Mouse (Mus musculus): Measurements from ENCODE around the gene Fryl. TPM values are rescaled to one million over a fixed set of nuclear protein-coding genes. Genes with fewer than 3 reads are reported as not detected.

Gene Fryl
- polyA plus RNA-seq, 1 experiment: 72.3 TPM

GRCm38 (mm10) chr5:73152206-73152605 is 104.2 kb downstream of the Fryl start:
- H3K27ac ChIP-seq (ENCODE audit: insufficient read depth, low read length): 0 out of 2 replicates have a peak overlapping the region, but pooled peaks have one; percentile 1
- no peaks in the 10 kb centered on the region for H3K27me3 ChIP-seq (ENCODE audit: control insufficient read depth, insufficient read depth, low read length)
- peaks cover 14% of the 10 kb centered on the region; the same call in 1 of the 2 replicates for H3K4me1 ChIP-seq (ENCODE audit: control insufficient read depth, insufficient read depth, insufficient read length)
- TF ChIP-seq CTCF (IDR thresholded peaks at IDR 0.05; ENCODE audit: extremely low read depth, insufficient read depth, insufficient read length, insufficient replicate concordance) (no peak), POLR2A (IDR thresholded peaks at IDR 0.05; ENCODE audit: low read depth, low read length) (no peak)
- DNase-seq (ENCODE audit: low read depth in 1 of 2, low spot score in 2 of 2): no peak
- H3K36me3 ChIP-seq (ENCODE audit: control insufficient read depth, insufficient read depth, low read length): 0 out of 2 replicates have a peak, but pooled peaks cover 2% of the 10 kb centered on the region
- no peak overlapping the region for H3K4me3 ChIP-seq (ENCODE audit: extremely low read depth, insufficient read depth, insufficient read length)

DNA sequence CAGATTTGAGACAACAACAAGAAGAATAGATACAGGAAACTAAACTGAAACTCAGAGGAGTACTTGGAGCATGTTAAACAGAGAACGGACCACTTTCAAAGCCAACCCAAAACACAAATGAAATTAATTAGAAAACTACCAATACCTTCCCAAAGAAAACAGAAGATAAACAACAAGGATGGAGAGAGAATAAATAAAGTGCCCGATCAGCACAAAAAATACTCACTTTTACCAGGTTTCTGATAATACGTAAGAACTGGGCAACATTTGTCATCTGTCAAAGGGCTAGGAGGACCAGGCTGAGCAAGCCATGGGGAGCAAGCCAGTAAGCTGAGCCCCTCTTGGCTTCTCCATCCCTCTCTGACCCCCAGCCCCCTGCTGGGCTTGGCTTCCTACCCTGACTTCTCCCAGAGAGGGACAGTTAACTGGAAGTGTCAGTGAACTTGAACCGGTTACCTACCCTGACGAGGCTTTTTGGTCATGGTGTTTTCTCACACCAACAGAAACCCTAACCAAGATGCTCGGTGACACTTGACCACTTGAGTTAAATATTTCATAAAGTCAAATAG is 105.5 kb downstream of the Fryl start:
- Histone ChIP-seq H3K4me3 (ENCODE audit: extremely low read depth, insufficient read depth, insufficient read length) (no peak overlapping the region), H3K27me3 (ENCODE audit: control insufficient read depth, insufficient read depth, low read length) (no peaks in the 10 kb centered on the region), H3K36me3 (ENCODE audit: control insufficient read depth, insufficient read depth, low read length) (peaks cover 10% of the 10 kb centered on the region), H3K27ac (ENCODE audit: insufficient read depth, low read length) (no peak overlapping the region; the same call in 1 of the 2 replicates), H3K4me1 (ENCODE audit: control insufficient read depth, insufficient read depth, insufficient read length) (peaks cover 8% of the 10 kb centered on the region; the same call in 1 of the 2 replicates)
- no peak for DNase-seq (ENCODE audit: low read depth in 1 of 2, low spot score in 2 of 2)
- TF ChIP-seq POLR2A (IDR thresholded peaks at IDR 0.05; ENCODE audit: low read depth, low read length) (no peak), CTCF (IDR thresholded peaks at IDR 0.05; ENCODE audit: extremely low read depth, insufficient read depth, insufficient read length, insufficient replicate concordance) (no peak)
- 70% methylated on average over 6 of the region's 6 CpGs for WGBS

- peaks cover 14% of the 10 kb centered on the region for H3K36me3 ChIP-seq (ENCODE audit: control insufficient read depth, insufficient read depth, low read length)
- 26% methylated on average over 11 of the region's 11 CpGs for whole genome bisulfite sequencing
- H3K27me3 ChIP-seq (ENCODE audit: control insufficient read depth, insufficient read depth, low read length): no peaks in the 10 kb centered on the region
- H3K4me1 ChIP-seq (ENCODE audit: control insufficient read depth, insufficient read depth, insufficient read length): no peaks in the 10 kb centered on the region; the same call in 1 of the 2 replicates
- no peak overlapping the region for H3K27ac ChIP-seq (ENCODE audit: insufficient read depth, low read length)
- H3K4me3 ChIP-seq (ENCODE audit: extremely low read depth, insufficient read depth, insufficient read length): no peak overlapping the region
- DNase-seq (ENCODE audit: low read depth in 1 of 2, low spot score in 2 of 2): no peak
- TF ChIP-seq POLR2A (IDR thresholded peaks at IDR 0.05; ENCODE audit: low read depth, low read length): no peak
- no peak for TF ChIP-seq CTCF (IDR thresholded peaks at IDR 0.05; ENCODE audit: extremely low read depth, insufficient read depth, insufficient read length, insufficient replicate concordance)
These were observed 111.4 kb downstream of the Fryl start for GRCm38 (mm10) chr5:73144987-73145386.

DNA sequence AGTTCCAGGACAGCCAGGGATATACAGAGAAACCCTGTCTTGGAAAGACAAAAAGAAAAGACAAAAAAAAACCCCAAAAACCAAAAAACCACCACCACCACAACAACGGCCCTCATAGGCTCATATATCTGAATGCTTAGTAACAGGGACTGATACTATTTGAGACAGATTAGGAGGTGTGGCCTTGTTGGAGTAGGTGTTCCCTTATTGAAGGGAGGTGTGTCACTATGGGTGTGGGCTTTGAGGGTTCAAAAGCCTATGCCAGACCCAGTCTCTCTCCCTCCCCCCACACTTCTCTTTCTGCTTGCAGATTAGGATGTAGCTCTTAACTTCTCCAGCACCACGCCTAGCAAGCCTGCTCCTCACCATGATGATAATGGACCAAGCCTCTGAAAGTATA is 114.7 kb downstream of the Fryl start:
- DNase-seq (ENCODE audit: low read depth in 1 of 2, low spot score in 2 of 2): no peak
- TF ChIP-seq CTCF (IDR thresholded peaks at IDR 0.05; ENCODE audit: extremely low read depth, insufficient read depth, insufficient read length, insufficient replicate concordance): no peak
- no peak for TF ChIP-seq POLR2A (IDR thresholded peaks at IDR 0.05; ENCODE audit: low read depth, low read length)
- no peak overlapping the region for H3K4me3 ChIP-seq (ENCODE audit: extremely low read depth, insufficient read depth, insufficient read length)
- WGBS: 78% methylated on average over 2 of the region's 2 CpGs
- peaks cover 10% of the 10 kb centered on the region; the same call in 1 of the 2 replicates for H3K36me3 ChIP-seq (ENCODE audit: control insufficient read depth, insufficient read depth, low read length)
- no peaks in the 10 kb centered on the region; the same call in 1 of the 2 replicates for H3K4me1 ChIP-seq (ENCODE audit: control insufficient read depth, insufficient read depth, insufficient read length)
- no peak overlapping the region for H3K27ac ChIP-seq (ENCODE audit: insufficient read depth, low read length)
- no peaks in the 10 kb centered on the region for H3K27me3 ChIP-seq (ENCODE audit: control insufficient read depth, insufficient read depth, low read length)

DNA sequence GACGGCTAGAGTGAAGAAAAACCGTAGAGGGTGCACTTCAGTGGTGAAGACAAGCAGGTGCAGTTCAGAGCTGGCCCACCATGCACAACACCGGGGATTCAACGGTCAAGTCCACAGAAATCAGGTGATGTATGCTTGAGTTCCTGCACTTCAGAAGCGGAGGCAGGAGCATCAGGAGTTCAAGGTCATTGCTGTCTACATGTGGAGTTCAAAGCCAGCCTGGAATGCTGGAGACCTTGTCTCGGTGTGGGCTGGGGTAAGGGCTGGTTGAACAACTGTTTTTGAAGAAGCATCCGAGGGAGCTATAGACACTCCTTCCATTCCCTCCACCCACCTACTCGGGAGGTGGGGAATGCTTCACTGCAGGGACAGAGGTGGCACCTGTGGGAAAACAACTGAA is 115.3 kb downstream of the Fryl start:
- DNase-seq (ENCODE audit: low read depth in 1 of 2, low spot score in 2 of 2): no peak
- Histone ChIP-seq H3K36me3 (ENCODE audit: control insufficient read depth, insufficient read depth, low read length) (peaks cover 5% of the 10 kb centered on the region; the same call in 1 of the 2 replicates), H3K4me1 (ENCODE audit: control insufficient read depth, insufficient read depth, insufficient read length) (no peaks in the 10 kb centered on the region; the same call in 1 of the 2 replicates), H3K27ac (ENCODE audit: insufficient read depth, low read length) (no peak overlapping the region), H3K27me3 (ENCODE audit: control insufficient read depth, insufficient read depth, low read length) (no peaks in the 10 kb centered on the region), H3K4me3 (ENCODE audit: extremely low read depth, insufficient read depth, insufficient read length) (no peak overlapping the region)
- TF ChIP-seq POLR2A (IDR thresholded peaks at IDR 0.05; ENCODE audit: low read depth, low read length) (no peak), CTCF (IDR thresholded peaks at IDR 0.05; ENCODE audit: extremely low read depth, insufficient read depth, insufficient read length, insufficient replicate concordance) (no peak)
- 96% methylated on average over 8 of the region's 8 CpGs for WGBS

DNA sequence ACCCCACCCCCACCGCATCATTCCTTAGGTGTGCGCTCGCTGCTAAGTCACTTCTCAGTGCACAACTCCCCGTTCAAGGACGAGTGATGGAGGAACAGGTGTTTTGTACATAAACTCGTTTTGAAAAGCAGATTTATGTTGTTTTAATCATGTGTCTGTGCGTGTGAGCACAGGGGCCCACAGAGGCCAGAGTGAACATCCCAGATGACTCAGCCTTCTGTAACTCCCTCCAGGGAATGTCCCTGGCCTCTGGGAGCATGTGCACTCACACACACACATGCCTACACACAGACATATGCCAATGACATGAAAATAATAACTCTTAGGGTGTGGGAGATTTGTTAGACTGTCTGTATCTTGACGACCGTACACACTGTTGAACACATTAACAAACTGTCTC is 118.9 kb downstream of the Fryl start:
- TF ChIP-seq POLR2A (IDR thresholded peaks at IDR 0.05; ENCODE audit: low read depth, low read length) (no peak), CTCF (IDR thresholded peaks at IDR 0.05; ENCODE audit: extremely low read depth, insufficient read depth, insufficient read length, insufficient replicate concordance) (no peak)
- Histone ChIP-seq H3K27me3 (ENCODE audit: control insufficient read depth, insufficient read depth, low read length) (no peaks in the 10 kb centered on the region), H3K36me3 (ENCODE audit: control insufficient read depth, insufficient read depth, low read length) (peaks cover 5% of the 10 kb centered on the region; the same call in 1 of the 2 replicates), H3K4me1 (ENCODE audit: control insufficient read depth, insufficient read depth, insufficient read length) (no peaks in the 10 kb centered on the region), H3K4me3 (ENCODE audit: extremely low read depth, insufficient read depth, insufficient read length) (no peak overlapping the region), H3K27ac (ENCODE audit: insufficient read depth, low read length) (no peak overlapping the region)
- 93% methylated on average over 9 of the region's 9 CpGs for WGBS
- DNase-seq (ENCODE audit: low read depth in 1 of 2, low spot score in 2 of 2): no peak

DNA sequence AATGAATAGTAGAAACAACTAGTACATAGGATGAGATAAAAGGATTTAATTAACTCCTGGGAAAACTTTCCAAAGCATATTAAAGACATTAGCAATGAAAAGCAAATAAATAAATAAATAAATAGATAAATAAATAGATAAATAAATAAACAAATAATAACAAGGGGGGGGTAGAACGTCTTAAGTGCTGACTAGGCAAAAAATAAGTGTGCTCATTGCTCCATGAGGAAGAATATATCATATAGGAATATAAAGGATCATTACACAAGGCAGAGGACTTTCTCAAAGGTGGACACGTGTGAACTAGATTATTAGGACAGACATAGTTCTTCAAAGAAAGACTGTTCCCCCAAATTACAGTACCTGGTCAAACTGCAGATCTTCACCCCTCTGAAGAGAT is 120.5 kb downstream of the Fryl start:
- TF ChIP-seq CTCF (IDR thresholded peaks at IDR 0.05; ENCODE audit: extremely low read depth, insufficient read depth, insufficient read length, insufficient replicate concordance) (no peak), POLR2A (IDR thresholded peaks at IDR 0.05; ENCODE audit: low read depth, low read length) (no peak)
- H3K27me3 ChIP-seq (ENCODE audit: control insufficient read depth, insufficient read depth, low read length): no peaks in the 10 kb centered on the region
- peaks cover 7% of the 10 kb centered on the region for H3K36me3 ChIP-seq (ENCODE audit: control insufficient read depth, insufficient read depth, low read length)
- H3K4me3 ChIP-seq (ENCODE audit: extremely low read depth, insufficient read depth, insufficient read length): no peak overlapping the region
- no peak for DNase-seq (ENCODE audit: low read depth in 1 of 2, low spot score in 2 of 2)
- H3K4me1 ChIP-seq (ENCODE audit: control insufficient read depth, insufficient read depth, insufficient read length): no peaks in the 10 kb centered on the region
- H3K27ac ChIP-seq (ENCODE audit: insufficient read depth, low read length): no peak overlapping the region
- WGBS: 85% methylated on average over 2 of the region's 2 CpGs

Measured in spleen, adult 2 months (tissue).